Mouse (Mus musculus) adrenal gland, adult 8-10 months (tissue): ENCODE measurements around the gene Rab12. TPM values are rescaled to one million over a fixed set of nuclear protein-coding genes. Genes with fewer than 3 reads are reported as not detected.

Experiments
- DNase-seq: peaks from one replicate; pipeline ENCODE4 v3.0.0; 2022
- total RNA-seq, 4 experiments: library from RNA; stranded (reverse); gene quantifications; 2 replicates each; pipeline ENCODE4 v1.2.4; 2022

Rab12 gene
- total RNA-seq, 4 experiments from 2014 or later: 81.3 to 109 (median 95.2) TPM

GRCm38 (mm10) chr17:66447978-66448377 is 71.6 kb downstream of the Rab12 start:
- no peak for DNase-seq

GRCm38 (mm10) chr17:66447007-66447312 is 72.6 kb downstream of the Rab12 start:
- DNase-seq: no peak

GRCm38 (mm10) chr17:66446196-66447006 is 73.1 kb downstream of the Rab12 start:
- DNase-seq: no peak

Other genes starting within 250 kb of the Rab12 start
- 10 to 100 TPM in 2 of 4 experiments, 1 to 10 TPM in 2; 8.2 to 17.0 (median 11.1) TPM for gene Mtcl1, start 70.0 kb downstream of the Rab12 start, total RNA-seq
- gene Themis3, start 74.9 kb upstream of the Rab12 start, total RNA-seq: not detected